Mouse (Mus musculus): ENCODE results near the gene B3gnt6. TPM values are rescaled to one million over a fixed set of nuclear protein-coding genes. Genes with fewer than 3 reads are reported as not detected.
"Not testable (repeated sequence)": the region's sequence is repeated elsewhere in the genome, so short reads cannot be mapped to it uniquely, and the experiment has no call there.

B3gnt6 gene
- polyA plus RNA-seq, 1 experiment from 2014 or later = not detected

- 0 out of 2 replicates have a peak, but pooled peaks have one; percentile 16 for ATAC-seq (replicated peaks; ENCODE audit: low FRiP score)
- peaks cover 43% of the 10 kb centered on the region for H3K27me3 ChIP-seq (replicated peaks; ENCODE audit: control insufficient read depth, insufficient read depth, low read length)
- H3K36me3 ChIP-seq (ENCODE audit: control insufficient read depth, insufficient read depth, low read length) = no peaks in the 10 kb centered on the region
- H3K4me1 ChIP-seq (replicated peaks; ENCODE audit: control insufficient read depth, insufficient read depth, low read length) = peaks cover 16% of the 10 kb centered on the region
- H3K27ac ChIP-seq (ENCODE audit: low read depth, low read length) = no peak overlapping the region
- no peak overlapping the region for H3K9ac ChIP-seq (ENCODE audit: low read depth, low read length)
- H3K4me3 ChIP-seq (ENCODE audit: low read depth, low read length) = peak overlapping the region; percentile 43
- peak; percentile 50 for DNase-seq (ENCODE audit: low spot score)
- WGBS = 2% methylated on average over 58 of the region's 61 CpGs
- H3K4me2 ChIP-seq = peak overlapping the region; percentile 79
- no peaks in the 10 kb centered on the region for H3K9me3 ChIP-seq (ENCODE audit: control insufficient read depth, low read length)
Observed at GRCm38 (mm10) chr7:98194026-98194792, 5.1 kb downstream of the B3gnt6 start.

DNA sequence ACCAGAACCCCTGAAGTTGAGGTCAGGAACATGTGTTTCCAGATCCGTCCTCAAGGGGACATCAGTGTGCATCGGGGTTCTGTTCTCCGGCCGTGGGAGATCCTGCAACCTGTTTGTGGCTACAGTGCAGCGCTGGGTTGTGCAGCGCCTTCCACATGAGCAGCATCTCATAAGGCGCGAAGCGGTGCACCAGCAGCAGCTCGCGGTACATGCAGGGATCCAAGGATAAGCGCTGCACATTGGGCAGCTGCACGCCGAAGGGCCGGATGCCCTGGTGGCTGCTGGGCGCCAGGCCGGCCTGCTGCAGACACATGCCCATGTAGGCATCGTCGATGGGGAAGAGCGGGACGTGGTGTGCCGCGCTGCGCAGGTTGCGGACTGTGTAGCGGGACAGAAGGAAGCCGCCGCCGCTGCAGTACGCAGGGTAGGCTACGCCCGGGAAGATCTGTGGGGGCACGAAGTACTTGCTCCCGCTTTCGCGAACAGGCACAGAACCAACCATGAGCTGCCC lies 5.7 kb downstream of the B3gnt6 start:
- DNase-seq (ENCODE audit: low spot score) (peak; percentile 47), ATAC-seq (replicated peaks; ENCODE audit: low FRiP score) (0 out of 2 replicates have a peak, but pooled peaks have one; percentile 16)
- H3K4me2 ChIP-seq = peak overlapping the region; percentile 79
- no peaks in the 10 kb centered on the region for H3K9me3 ChIP-seq (ENCODE audit: control insufficient read depth, low read length)
- peaks cover 43% of the 10 kb centered on the region for H3K27me3 ChIP-seq (replicated peaks; ENCODE audit: control insufficient read depth, insufficient read depth, low read length)
- no peak overlapping the region for H3K27ac ChIP-seq (ENCODE audit: low read depth, low read length)
- H3K9ac ChIP-seq (ENCODE audit: low read depth, low read length) = no peak overlapping the region; the same call in 1 of the 2 replicates
- 8% methylated on average over 36 of the region's 36 CpGs for WGBS
- H3K36me3 ChIP-seq (ENCODE audit: control insufficient read depth, insufficient read depth, low read length) = no peaks in the 10 kb centered on the region
- H3K4me3 ChIP-seq (ENCODE audit: low read depth, low read length) = peak overlapping the region; percentile 43
- peaks cover 16% of the 10 kb centered on the region for H3K4me1 ChIP-seq (replicated peaks; ENCODE audit: control insufficient read depth, insufficient read depth, low read length)

DNA sequence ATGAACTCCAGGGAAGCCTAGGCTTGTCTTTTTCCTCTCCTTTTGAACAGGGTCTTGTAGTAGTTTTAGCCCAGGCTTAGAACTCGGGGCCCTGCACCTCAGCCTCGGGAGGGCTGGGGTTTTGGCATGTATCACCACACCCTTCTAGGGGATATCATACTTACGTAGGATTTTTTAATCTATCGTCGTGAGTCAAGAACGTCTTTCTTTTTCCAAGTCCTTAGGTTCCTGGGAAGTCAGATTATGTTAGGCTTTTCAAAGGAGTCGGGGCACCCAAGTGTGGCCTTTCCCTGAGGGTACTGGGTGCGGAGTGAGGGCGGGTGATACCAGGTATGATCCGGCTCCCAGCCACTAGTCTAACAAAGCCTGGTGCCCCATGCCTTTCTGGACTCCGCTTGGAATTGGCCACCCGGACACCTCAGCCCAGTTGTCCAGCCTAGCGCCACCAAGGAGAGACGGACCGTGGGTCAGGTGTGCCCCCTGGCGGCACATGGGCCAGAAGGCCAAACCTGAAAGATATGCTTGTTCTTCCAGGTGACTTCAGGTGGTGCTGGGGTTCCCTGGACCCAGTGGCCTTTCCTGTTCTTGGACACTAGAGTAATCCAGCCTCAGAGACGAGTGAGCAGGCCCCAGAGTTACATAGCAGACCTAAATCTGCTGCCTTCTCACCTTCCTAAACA lies 7.6 kb downstream of the B3gnt6 start:
- H3K9ac ChIP-seq (ENCODE audit: low read depth, low read length) = no peak overlapping the region
- WGBS = 52% methylated on average over 17 of the region's 17 CpGs
- H3K4me2 ChIP-seq = no peak overlapping the region
- peaks cover 43% of the 10 kb centered on the region for H3K27me3 ChIP-seq (replicated peaks; ENCODE audit: control insufficient read depth, insufficient read depth, low read length)
- H3K9me3 ChIP-seq (ENCODE audit: control insufficient read depth, low read length) = no peaks in the 10 kb centered on the region
- ATAC-seq (replicated peaks; ENCODE audit: low FRiP score) (no peak; the same call in 1 of the 2 replicates), DNase-seq (ENCODE audit: low spot score) (peak; percentile 47)
- H3K36me3 ChIP-seq (ENCODE audit: control insufficient read depth, insufficient read depth, low read length) = no peaks in the 10 kb centered on the region
- no peak overlapping the region for H3K27ac ChIP-seq (ENCODE audit: low read depth, low read length)
- peaks cover 16% of the 10 kb centered on the region for H3K4me1 ChIP-seq (replicated peaks; ENCODE audit: control insufficient read depth, insufficient read depth, low read length)
- no peak overlapping the region for H3K4me3 ChIP-seq (ENCODE audit: low read depth, low read length)

- Histone ChIP-seq H3K36me3 (ENCODE audit: control insufficient read depth, insufficient read depth, low read length) (no peaks in the 10 kb centered on the region), H3K27ac (ENCODE audit: low read depth, low read length) (no peak overlapping the region), H3K27me3 (replicated peaks; ENCODE audit: control insufficient read depth, insufficient read depth, low read length) (peaks cover 36% of the 10 kb centered on the region), H3K4me1 (replicated peaks; ENCODE audit: control insufficient read depth, insufficient read depth, low read length) (peaks cover 16% of the 10 kb centered on the region), H3K4me2 (no peak overlapping the region), H3K4me3 (ENCODE audit: low read depth, low read length) (no peak overlapping the region), H3K9me3 (ENCODE audit: control insufficient read depth, low read length) (no peaks in the 10 kb centered on the region), H3K9ac (ENCODE audit: low read depth, low read length) (no peak overlapping the region)
- ATAC-seq (replicated peaks; ENCODE audit: low FRiP score) (no peak), DNase-seq (ENCODE audit: low spot score) (no peak)
- WGBS = 74% methylated on average over 1 of the region's 1 CpGs
Observed at GRCm38 (mm10) chr7:98190578-98190977, 8.7 kb downstream of the B3gnt6 start.

DNA sequence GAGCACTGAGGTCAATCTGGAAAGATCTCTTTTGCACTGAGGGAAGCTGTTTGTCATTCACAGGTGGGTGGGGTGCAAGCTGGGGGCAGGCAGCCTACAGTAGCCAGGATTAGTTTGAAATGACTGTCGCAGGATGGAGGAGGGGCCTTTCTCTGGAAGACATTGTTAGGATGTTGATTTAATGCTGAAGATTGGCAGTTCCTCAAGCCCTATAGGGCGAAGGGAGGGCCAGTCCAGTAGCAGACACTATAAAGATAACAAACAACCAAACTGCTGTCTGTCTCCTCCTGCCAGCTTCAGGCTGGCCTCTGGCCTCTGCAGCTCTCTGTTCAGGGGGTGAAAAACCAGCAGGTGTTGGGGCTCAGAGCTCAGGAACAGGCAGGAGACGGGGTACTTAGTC lies 9.5 kb downstream of the B3gnt6 start:
- Histone ChIP-seq H3K27me3 (replicated peaks; ENCODE audit: control insufficient read depth, insufficient read depth, low read length) (peaks cover 28% of the 10 kb centered on the region), H3K9ac (ENCODE audit: low read depth, low read length) (no peak overlapping the region), H3K9me3 (ENCODE audit: control insufficient read depth, low read length) (no peaks in the 10 kb centered on the region), H3K36me3 (ENCODE audit: control insufficient read depth, insufficient read depth, low read length) (no peaks in the 10 kb centered on the region), H3K4me1 (replicated peaks; ENCODE audit: control insufficient read depth, insufficient read depth, low read length) (peaks cover 16% of the 10 kb centered on the region), H3K27ac (ENCODE audit: low read depth, low read length) (no peak overlapping the region), H3K4me3 (ENCODE audit: low read depth, low read length) (no peak overlapping the region), H3K4me2 (no peak overlapping the region)
- DNase-seq (ENCODE audit: low spot score) = no peak
- ATAC-seq (replicated peaks; ENCODE audit: low FRiP score) = peak; percentile 48; the same call in 1 of the 2 replicates
- WGBS = 30% methylated on average over 3 of the region's 3 CpGs

DNA sequence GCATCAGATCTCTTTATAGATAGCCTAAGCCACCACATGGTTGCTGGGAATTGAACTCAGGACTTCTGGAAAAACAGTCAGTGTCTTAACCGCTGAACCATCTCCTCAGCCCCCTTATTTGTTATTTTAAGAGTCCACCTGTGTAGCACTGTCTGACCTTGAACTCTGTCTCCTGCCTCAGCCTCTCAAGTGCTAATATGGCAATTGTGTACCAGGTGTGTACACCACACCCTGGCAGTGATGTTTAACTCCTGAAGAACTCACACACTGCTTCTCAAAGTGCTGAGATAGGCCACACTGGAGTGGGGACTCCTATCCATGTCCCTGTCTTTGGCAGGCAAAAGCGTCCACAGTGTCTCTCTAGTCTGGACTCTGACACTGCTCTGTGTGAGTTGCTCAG lies 10.6 kb downstream of the B3gnt6 start:
- Histone ChIP-seq H3K36me3 (ENCODE audit: control insufficient read depth, insufficient read depth, low read length) (no peaks in the 10 kb centered on the region), H3K27me3 (replicated peaks; ENCODE audit: control insufficient read depth, insufficient read depth, low read length) (peaks cover 17% of the 10 kb centered on the region), H3K4me3 (ENCODE audit: low read depth, low read length) (no peak overlapping the region), H3K9ac (ENCODE audit: low read depth, low read length) (no peak overlapping the region), H3K4me2 (no peak overlapping the region), H3K4me1 (replicated peaks; ENCODE audit: control insufficient read depth, insufficient read depth, low read length) (peaks cover 10% of the 10 kb centered on the region), H3K27ac (ENCODE audit: low read depth, low read length) (no peak overlapping the region), H3K9me3 (ENCODE audit: control insufficient read depth, low read length) (no peaks in the 10 kb centered on the region)
- DNase-seq (ENCODE audit: low spot score) (no peak), ATAC-seq (replicated peaks; ENCODE audit: low FRiP score) (no peak)
- WGBS = 91% methylated on average over 2 of the region's 2 CpGs

- DNase-seq (ENCODE audit: low spot score) = no peak
- H3K4me1 ChIP-seq (replicated peaks; ENCODE audit: control insufficient read depth, insufficient read depth, low read length) = peaks cover 6% of the 10 kb centered on the region; the same call in 1 of the 2 replicates
- H3K4me2 ChIP-seq = no peak overlapping the region
- peaks cover 13% of the 10 kb centered on the region for H3K27me3 ChIP-seq (replicated peaks; ENCODE audit: control insufficient read depth, insufficient read depth, low read length)
- no peak for ATAC-seq (replicated peaks; ENCODE audit: low FRiP score)
- H3K27ac ChIP-seq (ENCODE audit: low read depth, low read length) = no peak overlapping the region
- H3K36me3 ChIP-seq (ENCODE audit: control insufficient read depth, insufficient read depth, low read length) = no peaks in the 10 kb centered on the region
- H3K4me3 ChIP-seq (ENCODE audit: low read depth, low read length) = no peak overlapping the region
- 90% methylated on average over 2 of the region's 2 CpGs for WGBS
- no peak overlapping the region for H3K9ac ChIP-seq (ENCODE audit: low read depth, low read length)
- H3K9me3 ChIP-seq (ENCODE audit: control insufficient read depth, low read length) = no peaks in the 10 kb centered on the region
Observed at GRCm38 (mm10) chr7:98188238-98188637, 11.0 kb downstream of the B3gnt6 start.

- not testable (repeated sequence) for H3K9me3 ChIP-seq (ENCODE audit: control insufficient read depth, low read length); H3K36me3 ChIP-seq (ENCODE audit: control insufficient read depth, insufficient read depth, low read length); H3K27ac ChIP-seq (ENCODE audit: low read depth, low read length); DNase-seq (ENCODE audit: low spot score); H3K4me2 ChIP-seq; H3K4me1 ChIP-seq (replicated peaks; ENCODE audit: control insufficient read depth, insufficient read depth, low read length); H3K4me3 ChIP-seq (ENCODE audit: low read depth, low read length); H3K27me3 ChIP-seq (replicated peaks; ENCODE audit: control insufficient read depth, insufficient read depth, low read length); ATAC-seq (replicated peaks; ENCODE audit: low FRiP score); H3K9ac ChIP-seq (ENCODE audit: low read depth, low read length)
- 63% methylated on average over 3 of the region's 3 CpGs for WGBS
Observed at GRCm38 (mm10) chr7:98187332-98187731, 11.9 kb downstream of the B3gnt6 start.

Data from liver, embryonic 11.5 days (tissue).